Mouse (Mus musculus) midbrain, embryonic 11.5 days (tissue): Measurements from ENCODE around the gene Lpin1. TPM values are rescaled to one million over a fixed set of nuclear protein-coding genes. Genes with fewer than 3 reads are reported as not detected.

Experiments used
- ATAC-seq: fragments of 200-750 bp; cut with Nextera tagmentation; 2 replicates; pipeline ENCODE4 v1.8.0; 2017; ENCODE audit warnings: moderate TSS enrichment, moderate library complexity; ENCODE audit not compliant: low FRiP score
- DNase-seq: peaks from one replicate; pipeline ENCODE4 v3.0.0; 2015; ENCODE audit warnings: low spot score; ENCODE audit errors: missing footprints
- H3K27ac ChIP-seq: fragments of 300-500 bp; sonication (generic); 2 replicates; pipeline ENCODE4 v1.5.1; 2014; ENCODE audit warnings: low read depth, low read length
- H3K27me3 ChIP-seq: fragments of 300-500 bp; sonication (generic); 2 replicates; pipeline ENCODE4 v1.6.1; 2014; ENCODE audit warnings: mild to moderate bottlenecking, low read length, moderate library complexity, mixed read lengths; ENCODE audit not compliant: control insufficient read depth, insufficient read depth
- H3K36me3 ChIP-seq: fragments of 300-500 bp; sonication (generic); 2 replicates; pipeline ENCODE4 v1.6.1; 2014; ENCODE audit warnings: mild to moderate bottlenecking, low read length, moderate library complexity, mixed read lengths; ENCODE audit not compliant: control insufficient read depth, insufficient read depth
- H3K4me1 ChIP-seq: fragments of 300-500 bp; sonication (generic); 2 replicates; pipeline ENCODE4 v1.6.1; 2014; ENCODE audit warnings: low read length; ENCODE audit not compliant: control insufficient read depth, insufficient read depth
- H3K4me2 ChIP-seq: fragments of 300-500 bp; sonication (generic); 2 replicates; pipeline ENCODE4 v1.6.1; 2014; ENCODE audit warnings: mild to moderate bottlenecking, moderate library complexity
- H3K4me3 ChIP-seq: fragments of 300-500 bp; sonication (generic); 2 replicates; pipeline ENCODE4 v1.5.1; 2014; ENCODE audit warnings: low read depth, low read length
- H3K9ac ChIP-seq: fragments of 300-500 bp; sonication (generic); 2 replicates; pipeline ENCODE4 v1.6.1; 2014; ENCODE audit warnings: low read length
- H3K9me3 ChIP-seq: fragments of 300-500 bp; sonication (generic); 2 replicates; pipeline ENCODE4 v1.6.1; 2016; ENCODE audit warnings: low read length; ENCODE audit not compliant: control insufficient read depth
- WGBS: fragments of 180-500 bp; shearing (Covaris S2); extraction: QIAGEN DNeasy Blood & Tissue Kit; methylation state at CpG from one replicate; pipeline ENCODE4 v1.1.7; 2014; 5-methylcytosine and 5-hydroxymethylcytosine counted together
- polyA plus RNA-seq: library from polyadenylated mRNA; unstranded; fragments of >200 nt; fragmentation: Nextera tagmentation; extraction: Ambion mirVana; gene quantifications from 2 replicates; pipeline ENCODE4 v1.2.1, GENCODE M21; 2014

Lpin1 gene
- polyA plus RNA-seq, 1 experiment from 2014 or later, result 10.5 TPM

DNA sequence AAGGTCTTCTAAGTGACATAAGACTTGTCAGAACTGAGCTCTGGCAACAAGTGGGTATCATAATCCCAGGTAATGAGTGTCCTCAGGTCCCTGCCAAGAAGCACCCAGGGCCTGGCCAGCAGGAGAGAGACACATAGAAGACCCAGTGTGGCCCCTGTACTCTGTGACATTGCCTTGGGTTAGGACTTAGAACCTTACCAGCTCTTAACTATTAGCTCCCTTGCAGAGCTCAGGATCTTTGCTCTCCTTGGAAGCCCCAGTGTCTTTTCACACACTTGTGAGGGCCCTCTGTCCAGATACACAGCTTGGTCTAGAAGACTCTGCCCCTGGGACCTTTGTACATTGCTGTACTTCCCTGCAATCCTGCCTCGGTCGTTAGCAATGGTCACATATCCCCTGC is 23.7 kb downstream of the Lpin1 start:
- H3K4me1 ChIP-seq, result peaks cover 31% of the 10 kb centered on the region
- no peaks in the 10 kb centered on the region for H3K36me3 ChIP-seq
- no peak overlapping the region for H3K9ac ChIP-seq
- 76% methylated on average over 2 of the region's 2 CpGs for WGBS
- ATAC-seq, result no peak
- no peaks in the 10 kb centered on the region for H3K27me3 ChIP-seq
- H3K4me3 ChIP-seq, result no peak overlapping the region
- no peak overlapping the region for H3K4me2 ChIP-seq
- H3K27ac ChIP-seq, result no peak overlapping the region
- no peak for DNase-seq
- H3K9me3 ChIP-seq, result no peaks in the 10 kb centered on the region

DNA sequence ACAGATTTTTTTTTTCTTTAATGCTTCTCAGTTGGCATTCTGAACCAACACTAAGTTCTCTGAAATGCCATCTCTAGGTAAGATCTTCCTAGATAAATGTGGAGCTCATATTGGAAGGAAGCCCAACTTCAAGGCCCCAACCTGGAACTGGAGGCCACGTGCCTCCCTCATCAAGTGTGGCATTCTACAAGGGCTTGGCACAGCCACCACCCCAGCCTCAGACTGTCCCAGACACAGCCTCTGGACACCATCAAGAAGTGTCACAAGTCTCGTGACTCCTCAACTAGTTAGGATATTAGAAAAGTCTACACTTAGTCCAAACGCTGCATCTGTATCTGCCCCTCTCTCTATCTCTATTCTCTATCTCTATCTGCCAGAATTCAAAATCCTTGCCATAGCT is 25.8 kb downstream of the Lpin1 start:
- peaks cover 26% of the 10 kb centered on the region for H3K4me1 ChIP-seq
- H3K27ac ChIP-seq, result no peak overlapping the region

DNA sequence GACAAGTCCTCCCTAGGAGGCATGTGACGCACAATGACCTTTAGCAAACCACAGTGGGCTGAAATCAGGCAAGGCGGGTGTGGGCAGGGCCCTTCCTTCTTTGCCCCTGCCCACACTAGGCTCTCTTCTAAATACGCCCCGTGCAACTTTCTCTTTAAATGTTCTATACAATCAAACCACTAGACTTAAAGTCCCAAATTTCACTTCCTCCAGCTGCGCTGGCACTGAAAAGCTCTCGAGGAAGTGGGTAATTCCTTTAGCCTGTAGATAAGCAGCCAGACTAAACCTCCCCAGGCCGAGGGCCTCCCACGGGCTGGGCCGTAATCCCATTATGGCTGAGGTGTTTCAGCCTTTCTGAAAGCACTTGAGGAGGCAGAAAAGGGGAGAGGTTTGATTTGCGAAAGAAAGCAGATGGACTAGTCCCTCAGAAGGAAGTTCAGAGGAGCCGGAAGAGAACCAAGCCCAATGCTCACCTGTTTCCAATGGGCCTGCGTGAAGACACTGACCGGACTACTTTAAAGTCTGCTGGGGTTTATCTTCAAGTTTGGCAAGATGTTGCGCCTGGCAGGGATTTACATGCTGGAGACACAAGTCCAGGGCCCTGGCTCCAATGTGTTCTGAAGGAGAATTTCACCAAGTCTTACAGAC is 26.6 kb downstream of the Lpin1 start:
- H3K27ac ChIP-seq, result no peak overlapping the region
- H3K4me3 ChIP-seq, result no peak overlapping the region
- no peaks in the 10 kb centered on the region for H3K36me3 ChIP-seq
- 24% methylated on average over 14 of the region's 14 CpGs for WGBS
- DNase-seq (peak; percentile 83), ATAC-seq (no peak)
- no peaks in the 10 kb centered on the region for H3K27me3 ChIP-seq
- no peak overlapping the region for H3K9ac ChIP-seq
- peak overlapping the region; percentile 4; the same call in 1 of the 2 replicates for H3K4me2 ChIP-seq
- peaks cover 22% of the 10 kb centered on the region for H3K4me1 ChIP-seq
- H3K9me3 ChIP-seq, result no peaks in the 10 kb centered on the region

More for the DNA sequence above, 25.8 kb downstream of the Lpin1 start:
- WGBS, result 89% methylated on average over 3 of the region's 3 CpGs
- Histone ChIP-seq H3K27me3 (no peaks in the 10 kb centered on the region), H3K9me3 (no peaks in the 10 kb centered on the region), H3K4me2 (no peak overlapping the region), H3K4me3 (no peak overlapping the region), H3K36me3 (no peaks in the 10 kb centered on the region), H3K9ac (no peak overlapping the region)
- ATAC-seq, result no peak
- DNase-seq, result no peak

DNA sequence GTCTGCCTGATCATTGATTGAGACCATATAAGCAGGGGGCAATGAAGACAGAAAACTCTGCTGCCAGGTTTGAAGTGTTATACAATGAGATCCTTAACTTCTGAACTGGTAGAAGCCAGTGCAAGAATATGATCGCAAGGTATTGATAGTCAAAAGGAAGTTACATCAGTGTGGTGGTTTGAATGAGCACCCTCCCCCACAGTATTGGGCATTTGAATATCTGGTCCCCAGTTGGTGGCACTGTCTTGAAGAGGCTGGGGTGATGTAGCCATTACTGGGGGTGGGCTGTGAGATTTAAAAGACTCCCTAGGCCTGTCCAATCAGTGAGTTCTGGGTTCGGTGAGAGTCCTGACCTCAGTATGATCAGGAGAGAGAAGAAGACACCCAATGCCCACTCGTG is 27.5 kb downstream of the Lpin1 start:
- Histone ChIP-seq H3K27me3 (no peaks in the 10 kb centered on the region), H3K36me3 (no peaks in the 10 kb centered on the region), H3K4me3 (no peak overlapping the region), H3K4me2 (no peak overlapping the region), H3K4me1 (peaks cover 14% of the 10 kb centered on the region), H3K27ac (no peak overlapping the region), H3K9me3 (no peaks in the 10 kb centered on the region), H3K9ac (no peak overlapping the region)
- no peak for ATAC-seq
- no peak for DNase-seq
- WGBS, result 85% methylated on average over 3 of the region's 3 CpGs

DNA sequence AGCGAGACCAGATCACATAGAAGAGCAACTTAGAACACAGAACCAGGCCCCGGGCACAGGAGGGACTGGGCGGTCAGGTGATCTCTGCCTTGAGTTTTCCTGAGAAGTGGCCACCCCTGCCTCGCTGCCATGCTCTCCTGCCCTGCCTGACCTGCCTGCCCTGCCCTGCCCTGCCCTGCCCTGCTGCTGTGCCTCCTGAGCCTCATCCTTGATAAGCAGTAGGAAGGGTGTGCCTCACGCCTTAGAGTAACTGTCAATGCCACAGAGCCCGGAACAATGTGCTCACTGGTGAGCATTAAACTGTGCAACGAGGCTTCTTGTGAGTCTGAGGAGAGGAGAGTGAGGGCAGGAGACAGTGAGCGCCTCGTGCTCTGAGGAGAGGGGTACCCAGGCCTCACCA is 30.5 kb downstream of the Lpin1 start:
- Histone ChIP-seq H3K27ac (no peak overlapping the region), H3K9ac (no peak overlapping the region), H3K36me3 (peaks cover 2% of the 10 kb centered on the region; the same call in 1 of the 2 replicates), H3K27me3 (no peaks in the 10 kb centered on the region), H3K4me1 (peaks cover 11% of the 10 kb centered on the region), H3K4me3 (no peak overlapping the region), H3K4me2 (no peak overlapping the region), H3K9me3 (no peaks in the 10 kb centered on the region)
- WGBS, result 71% methylated on average over 9 of the region's 9 CpGs
- DNase-seq (no peak), ATAC-seq (no peak)

DNA sequence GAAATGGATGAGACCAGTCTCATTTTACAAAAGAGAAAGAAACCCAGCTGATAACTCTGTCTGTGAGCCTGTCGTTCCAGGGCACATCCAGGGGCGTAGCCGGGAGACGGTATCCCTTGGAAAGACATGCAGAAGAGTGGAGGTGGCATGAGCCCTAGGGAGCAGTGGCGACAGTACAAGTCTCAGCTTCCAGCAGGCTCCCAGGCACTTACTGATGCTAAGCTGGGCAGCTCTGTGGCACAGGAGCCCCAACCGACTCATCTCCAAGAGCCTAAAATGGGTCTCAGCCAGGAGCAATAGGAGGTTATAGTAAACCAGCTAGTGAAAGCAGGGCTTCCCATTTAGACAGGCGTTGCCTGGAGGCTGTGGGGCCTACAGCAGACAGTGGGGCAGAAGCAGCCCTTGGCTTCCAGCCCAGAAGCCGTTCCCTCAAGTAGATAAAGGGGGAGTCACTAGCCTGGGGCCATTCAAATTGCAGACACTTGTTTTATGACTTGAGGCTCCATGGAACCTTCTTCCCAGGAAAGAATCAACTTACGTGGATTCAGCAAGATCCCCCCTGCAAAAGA is 33.0 kb downstream of the Lpin1 start:
- H3K27ac ChIP-seq, result no peak overlapping the region
- no peak overlapping the region for H3K4me3 ChIP-seq
- H3K27me3 ChIP-seq, result no peaks in the 10 kb centered on the region
- no peaks in the 10 kb centered on the region for H3K9me3 ChIP-seq
- peaks cover 2% of the 10 kb centered on the region; the same call in 1 of the 2 replicates for H3K36me3 ChIP-seq
- H3K4me2 ChIP-seq, result no peak overlapping the region
- peaks cover 2% of the 10 kb centered on the region; the same call in 1 of the 2 replicates for H3K4me1 ChIP-seq
- DNase-seq (no peak), ATAC-seq (no peak)
- 78% methylated on average over 9 of the region's 9 CpGs for WGBS
- H3K9ac ChIP-seq, result no peak overlapping the region

DNA sequence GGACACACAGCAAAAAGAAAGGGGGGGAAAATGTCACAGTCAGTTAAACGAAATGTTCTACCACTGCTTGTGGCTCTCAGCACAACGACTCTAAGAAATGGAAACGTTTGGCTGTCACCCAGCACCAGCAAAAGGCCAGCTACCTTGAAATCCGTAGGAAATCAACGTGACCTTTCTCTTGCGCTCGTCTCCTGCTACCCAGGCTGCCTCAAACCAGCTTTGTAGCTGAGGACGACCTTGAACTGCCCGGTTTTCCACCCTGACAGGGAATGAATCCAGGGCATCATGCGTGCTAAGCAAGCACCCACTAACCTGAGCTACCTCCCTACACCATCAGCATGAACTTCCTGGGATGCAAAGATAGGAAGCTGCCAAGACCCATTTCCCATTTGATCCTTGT is 39.5 kb downstream of the Lpin1 start:
- no peaks in the 10 kb centered on the region for H3K27me3 ChIP-seq
- no peaks in the 10 kb centered on the region for H3K9me3 ChIP-seq
- no peak overlapping the region for H3K4me3 ChIP-seq
- H3K36me3 ChIP-seq, result peaks cover 3% of the 10 kb centered on the region; the same call in 1 of the 2 replicates
- no peak for DNase-seq
- 86% methylated on average over 10 of the region's 10 CpGs for WGBS
- ATAC-seq, result no peak
- no peak overlapping the region for H3K27ac ChIP-seq
- no peak overlapping the region for H3K9ac ChIP-seq
- H3K4me1 ChIP-seq, result no peaks in the 10 kb centered on the region
- no peak overlapping the region for H3K4me2 ChIP-seq

DNA sequence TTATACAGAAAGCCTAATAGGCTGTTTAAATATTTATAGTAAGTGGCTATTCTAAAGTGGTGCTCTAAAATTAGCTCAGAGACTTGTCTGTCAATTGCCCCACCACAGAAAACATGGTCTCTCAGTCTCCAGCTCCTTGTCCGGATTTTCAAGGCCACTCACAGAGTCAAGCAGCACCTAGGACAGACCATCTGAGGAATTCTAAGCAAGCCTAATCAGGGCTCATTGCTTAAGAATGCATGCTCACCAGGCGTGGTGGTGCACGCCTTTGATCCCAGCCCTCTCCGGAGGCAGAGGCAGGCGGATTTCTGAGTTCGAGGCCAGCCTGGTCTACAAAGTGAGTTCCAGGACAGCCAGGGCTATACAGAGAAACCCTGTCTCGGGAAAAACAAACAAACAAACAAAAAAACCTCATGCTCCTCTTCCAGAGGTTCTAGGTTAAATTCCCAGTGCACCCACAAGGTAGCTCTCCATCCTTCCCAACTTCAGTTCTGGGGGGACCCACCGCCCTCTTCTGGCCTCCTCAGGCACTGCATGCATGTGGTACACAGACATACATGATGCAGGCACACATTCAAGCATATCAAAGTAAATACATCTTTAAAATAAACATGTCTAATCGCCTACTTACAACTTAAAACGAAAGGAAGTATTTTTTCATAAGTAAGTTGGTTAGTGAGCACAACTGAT is 40.2 kb downstream of the Lpin1 start:
- H3K27ac ChIP-seq, result no peak overlapping the region
- no peaks in the 10 kb centered on the region for H3K27me3 ChIP-seq
- WGBS, result 85% methylated on average over 10 of the region's 10 CpGs
- no peak overlapping the region for H3K4me3 ChIP-seq
- H3K9ac ChIP-seq, result no peak overlapping the region
- ATAC-seq (no peak), DNase-seq (no peak)
- H3K36me3 ChIP-seq, result peaks cover 5% of the 10 kb centered on the region; the same call in 1 of the 2 replicates
- H3K4me1 ChIP-seq, result no peaks in the 10 kb centered on the region
- H3K9me3 ChIP-seq, result no peaks in the 10 kb centered on the region
- no peak overlapping the region for H3K4me2 ChIP-seq
